Mouse (Mus musculus): ENCODE results near the gene Ankra2. TPM values are rescaled to one million over a fixed set of nuclear protein-coding genes. Genes with fewer than 3 reads are reported as not detected.
A peak's percentile ranks its signal among the peaks of the same experiment; 100 is the strongest.

The Ankra2 gene
- total and polyA plus RNA-seq, 3 experiments = 11.3 to 46.8 (median 35.6) TPM

- no peaks in the 10 kb centered on the region for H3K27me3 ChIP-seq (ENCODE audit: control insufficient read depth, insufficient read depth, low read length)
- WGBS = 18% methylated on average over 12 of the region's 12 CpGs
- H3K4me1 ChIP-seq (ENCODE audit: control insufficient read depth, insufficient read depth, low read length) = no peaks in the 10 kb centered on the region
- H3K27ac ChIP-seq = no peak overlapping the region
- no peak overlapping the region for H3K9ac ChIP-seq (ENCODE audit: low read depth, low read length)
- DNase-seq = peak; percentile 40 to 72
- intact Hi-C loops (cut with DNase I) = loop anchor here (2.0 kb wide), 2 partner anchors 59 to 209 kb away; no protein-coding TSS in a partner anchor
- H3K4me3 ChIP-seq = no peak overlapping the region
- no peaks in the 10 kb centered on the region for H3K79me2 ChIP-seq (replicated peaks; ENCODE audit: control insufficient read depth, insufficient read depth, low read length)
- TF ChIP-seq EP300 (IDR thresholded peaks at IDR 0.05; ENCODE audit: insufficient read depth, low read depth, low read length) = peak; percentile 51; the same call in 1 of the 2 replicates
- TF ChIP-seq CTCF (IDR thresholded peaks at IDR 0.05) = peak; percentile 96
- TF ChIP-seq POLR2A (IDR thresholded peaks at IDR 0.05; ENCODE audit: insufficient read depth, low read depth, low read length) = no peak
- H3K36me3 ChIP-seq (ENCODE audit: control insufficient read depth, insufficient read depth, low read length) = no peaks in the 10 kb centered on the region
These were observed 22.8 kb upstream of the Ankra2 start for GRCm38 (mm10) chr13:98239978-98240641.

- TF ChIP-seq POLR2A (IDR thresholded peaks at IDR 0.05; ENCODE audit: insufficient read depth, low read depth, low read length) (no peak), CTCF (IDR thresholded peaks at IDR 0.05) (no peak), EP300 (IDR thresholded peaks at IDR 0.05; ENCODE audit: insufficient read depth, low read depth, low read length) (no peak)
- WGBS = 67% methylated on average over 9 of the region's 9 CpGs
- intact Hi-C loops (cut with DNase I) = loop anchor here (2.0 kb wide), 2 partner anchors 57 to 211 kb away; no protein-coding TSS in a partner anchor
- Histone ChIP-seq H3K9ac (ENCODE audit: low read depth, low read length) (no peak overlapping the region), H3K27me3 (ENCODE audit: control insufficient read depth, insufficient read depth, low read length) (no peaks in the 10 kb centered on the region), H3K4me1 (ENCODE audit: control insufficient read depth, insufficient read depth, low read length) (no peaks in the 10 kb centered on the region), H3K4me3 (no peak overlapping the region), H3K36me3 (ENCODE audit: control insufficient read depth, insufficient read depth, low read length) (no peaks in the 10 kb centered on the region), H3K79me2 (replicated peaks; ENCODE audit: control insufficient read depth, insufficient read depth, low read length) (no peaks in the 10 kb centered on the region), H3K27ac (no peak overlapping the region)
- DNase-seq = no peak
These were observed 21.2 kb upstream of the Ankra2 start for GRCm38 (mm10) chr13:98241531-98242282.

- Histone ChIP-seq H3K4me1 (ENCODE audit: control insufficient read depth, insufficient read depth, low read length) (no peaks in the 10 kb centered on the region), H3K27me3 (ENCODE audit: control insufficient read depth, insufficient read depth, low read length) (no peaks in the 10 kb centered on the region), H3K4me3 (no peak overlapping the region), H3K9ac (ENCODE audit: low read depth, low read length) (no peak overlapping the region), H3K36me3 (ENCODE audit: control insufficient read depth, insufficient read depth, low read length) (peaks cover 2% of the 10 kb centered on the region; the same call in 1 of the 2 replicates), H3K27ac (no peak overlapping the region), H3K79me2 (replicated peaks; ENCODE audit: control insufficient read depth, insufficient read depth, low read length) (no peaks in the 10 kb centered on the region)
- intact Hi-C loops (cut with DNase I) = no loop called here
- no peak for TF ChIP-seq POLR2A (IDR thresholded peaks at IDR 0.05; ENCODE audit: insufficient read depth, low read depth, low read length)
- no peak for TF ChIP-seq CTCF (IDR thresholded peaks at IDR 0.05)
- no peak for TF ChIP-seq EP300 (IDR thresholded peaks at IDR 0.05; ENCODE audit: insufficient read depth, low read depth, low read length)
- no peak for DNase-seq
- WGBS = 55% methylated on average over 5 of the region's 5 CpGs
These were observed 18.1 kb upstream of the Ankra2 start for GRCm38 (mm10) chr13:98244571-98245350.

- intact Hi-C loops (cut with DNase I) = no loop called here
These were observed 17.5 kb upstream of the Ankra2 start for GRCm38 (mm10) chr13:98245386-98245785.

GRCm38 (mm10) chr13:98249594-98249993, 13.3 kb upstream of the Ankra2 start:
- 88% methylated on average over 10 of the region's 10 CpGs for WGBS
- Histone ChIP-seq H3K27ac (no peak overlapping the region), H3K4me3 (no peak overlapping the region), H3K36me3 (ENCODE audit: control insufficient read depth, insufficient read depth, low read length) (peaks cover 2% of the 10 kb centered on the region; the same call in 1 of the 2 replicates), H3K4me1 (ENCODE audit: control insufficient read depth, insufficient read depth, low read length) (no peaks in the 10 kb centered on the region), H3K79me2 (replicated peaks; ENCODE audit: control insufficient read depth, insufficient read depth, low read length) (no peaks in the 10 kb centered on the region), H3K27me3 (ENCODE audit: control insufficient read depth, insufficient read depth, low read length) (no peaks in the 10 kb centered on the region), H3K9ac (ENCODE audit: low read depth, low read length) (no peak overlapping the region)
- no peak for DNase-seq
- intact Hi-C loops (cut with DNase I) = no loop called here
- no peak for TF ChIP-seq EP300 (IDR thresholded peaks at IDR 0.05; ENCODE audit: insufficient read depth, low read depth, low read length)
- TF ChIP-seq CTCF (IDR thresholded peaks at IDR 0.05) = no peak

More at GRCm38 (mm10) chr13:98245386-98245785, 17.5 kb upstream of the Ankra2 start:
- TF ChIP-seq POLR2A (IDR thresholded peaks at IDR 0.05; ENCODE audit: insufficient read depth, low read depth, low read length) = no peak
- TF ChIP-seq EP300 (IDR thresholded peaks at IDR 0.05; ENCODE audit: insufficient read depth, low read depth, low read length) = no peak
- no peak for TF ChIP-seq CTCF (IDR thresholded peaks at IDR 0.05)
- H3K4me1 ChIP-seq (ENCODE audit: control insufficient read depth, insufficient read depth, low read length) = no peaks in the 10 kb centered on the region
- no peak overlapping the region for H3K27ac ChIP-seq
- 76% methylated on average over 7 of the region's 7 CpGs for whole genome bisulfite sequencing
- H3K79me2 ChIP-seq (replicated peaks; ENCODE audit: control insufficient read depth, insufficient read depth, low read length) = no peaks in the 10 kb centered on the region
- H3K9ac ChIP-seq (ENCODE audit: low read depth, low read length) = no peak overlapping the region
- no peak overlapping the region for H3K4me3 ChIP-seq
- H3K27me3 ChIP-seq (ENCODE audit: control insufficient read depth, insufficient read depth, low read length) = no peaks in the 10 kb centered on the region
- DNase-seq = no peak
- peaks cover 2% of the 10 kb centered on the region; the same call in 1 of the 2 replicates for H3K36me3 ChIP-seq (ENCODE audit: control insufficient read depth, insufficient read depth, low read length)
